Mouse (Mus musculus) erythroblast, embryonic 14.5 days (primary cell): ENCODE results near the gene Slc35b3.

ENCODE experiments used
- GATA1 ChIP-seq: IDR thresholded peaks from 2 replicates; pipeline ENCODE4 v1.6.1; 2012; ENCODE audit warnings: low read length, inconsistent platforms, mixed read lengths
- TAL1 ChIP-seq: IDR thresholded peaks from 3 replicates; pipeline ENCODE4 v1.6.1; 2012; ENCODE audit warnings: low read length, inconsistent platforms, mixed read lengths

GRCm38 (mm10) chr13:38941786-38942185, 18.9 kb downstream of the Slc35b3 start:
- TF ChIP-seq TAL1 = no peak
- TF ChIP-seq GATA1 = no peak
